16 mouse cellular contexts compared by ENCODE assay signal in genomic region chr13:30578806-30579205, GRCm38 (mm10).
"Had no signal": no experiment of that assay in that cellular context is flagged by ENCODE, and none has a peak within 500 bp of the region (broad histone marks: within the 10 kb centered on the region; RNA-seq: fewer than 3 reads in every experiment).

No protein-coding gene starts in this region.

- H3K4me1 ChIP-seq: liver, embryonic 15.5 days; midbrain, embryonic 13.5 days; midbrain, embryonic 15.5 days; neural tube, embryonic 13.5 days; neural tube, embryonic 15.5 days; stomach, embryonic 15.5 days had no signal

- H3K36me3 ChIP-seq: liver, embryonic 15.5 days; midbrain, embryonic 13.5 days; midbrain, embryonic 15.5 days; neural tube, embryonic 13.5 days; neural tube, embryonic 15.5 days; stomach, embryonic 15.5 days had no signal

- ATAC-seq: liver, postnatal 0 days; midbrain, embryonic 13.5 days; midbrain, embryonic 15.5 days had no signal

- H3K27me3 ChIP-seq: liver, embryonic 15.5 days; midbrain, embryonic 13.5 days; midbrain, embryonic 15.5 days; neural tube, embryonic 13.5 days; neural tube, embryonic 15.5 days; stomach, embryonic 15.5 days had no signal

- H3K4me3 ChIP-seq: liver, embryonic 15.5 days; megakaryocyte, embryonic 14.5 days; midbrain, embryonic 13.5 days; midbrain, embryonic 15.5 days; neural tube, embryonic 13.5 days; neural tube, embryonic 15.5 days; stomach, embryonic 15.5 days had no signal

- DNase-seq: liver, postnatal 0 days; lung, embryonic 14.5 days; lung, postnatal 10 days; lung, postnatal 4 days; right cerebral cortex, postnatal 14 days; thymus, adult 2 months; thymus, postnatal 25 days; thymus, postnatal 4 days had no signal

- H3K27ac ChIP-seq: liver, embryonic 15.5 days; midbrain, embryonic 13.5 days; midbrain, embryonic 15.5 days; neural tube, embryonic 13.5 days; neural tube, embryonic 15.5 days; stomach, embryonic 15.5 days; stomach, postnatal 0 days had no signal
